Mouse (Mus musculus): Measurements from ENCODE around the gene Ahsa2.
"Not testable (repeated sequence)": the region's sequence is repeated elsewhere in the genome, so short reads cannot be mapped to it uniquely, and the experiment has no call there.

Gene Ahsa2

GRCm38 (mm10) chr11:23497718-23498509 lies at the start of gene Ahsa2:
Gene Ahsa2, minus strand, starts transcription at chr11:23498030.
- peak; percentile 100 for DNase-seq

- DNase-seq, result no peak
These were observed 39.6 kb upstream of the Ahsa2 start for GRCm38 (mm10) chr11:23537446-23537845.

GRCm38 (mm10) chr11:23520473-23521205 lies 22.8 kb upstream of the Ahsa2 start, which contains the start of gene 1700093K21Rik:
Gene 1700093K21Rik, minus strand, starts transcription at chr11:23521155.
- DNase-seq, result no peak

- DNase-seq, result no peak
These were observed 21.2 kb upstream of the Ahsa2 start for GRCm38 (mm10) chr11:23518981-23519380.

GRCm38 (mm10) chr11:23515315-23515714 lies 17.5 kb upstream of the Ahsa2 start:
- DNase-seq, result no peak

GRCm38 (mm10) chr11:23514785-23515184 lies 17.0 kb upstream of the Ahsa2 start:
- not testable (repeated sequence) for DNase-seq

- DNase-seq, result not testable (repeated sequence)
These were observed 7.0 kb upstream of the Ahsa2 start for GRCm38 (mm10) chr11:23504801-23505200.

- DNase-seq, result peak; percentile 11
These were observed 779 bp upstream of the Ahsa2 start for GRCm38 (mm10) chr11:23498609-23499008.

GRCm38 (mm10) chr11:23497335-23497717 lies 504 bp downstream of the Ahsa2 start:
- peak; percentile 75 for DNase-seq

GRCm38 (mm10) chr11:23496661-23497060 lies 1.2 kb downstream of the Ahsa2 start:
- DNase-seq, result no peak

- DNase-seq, result no peak
These were observed 2.6 kb downstream of the Ahsa2 start for GRCm38 (mm10) chr11:23495231-23495630.

- no peak for DNase-seq
These were observed 5.6 kb downstream of the Ahsa2 start for GRCm38 (mm10) chr11:23492048-23492790.

GRCm38 (mm10) chr11:23489955-23490354 lies 7.9 kb downstream of the Ahsa2 start:
- DNase-seq, result no peak

- not testable (repeated sequence) for DNase-seq
These were observed 32.0 kb downstream of the Ahsa2 start for GRCm38 (mm10) chr11:23465862-23466261.

Data from liver (tissue).